Mouse (Mus musculus) adrenal gland, postnatal 14 days (tissue): ENCODE measurements around the gene Bzw1. TPM values are rescaled to one million over a fixed set of nuclear protein-coding genes. Genes with fewer than 3 reads are reported as not detected.

Experiments used
- total RNA-seq: library from RNA; stranded (reverse); gene quantifications from 2 replicates; pipeline ENCODE4 v1.2.3, GENCODE M21; 2021

Gene Bzw1
- total RNA-seq, 1 experiment from 2014 or later, result 184 TPM

Other genes starting within 250 kb of the Bzw1 start
- 0.07 and 0.08 TPM in 2 replicates for gene Aox4, start 182.5 kb upstream of the Bzw1 start, total RNA-seq
- gene Aox2, start 114.6 kb upstream of the Bzw1 start, total RNA-seq, result 0.23 and 0.26 TPM in 2 replicates
- 167 and 176 TPM in 2 replicates for gene Clk1, start 31.2 kb downstream of the Bzw1 start, total RNA-seq
- gene Nif3l1, start 52.3 kb downstream of the Bzw1 start, total RNA-seq, result 17.6 and 18.8 TPM in 2 replicates
- gene Ppil3, start 52.6 kb downstream of the Bzw1 start, total RNA-seq, result 26.5 and 35.0 TPM in 2 replicates
- gene Orc2, start 112.2 kb downstream of the Bzw1 start, total RNA-seq, result 20.5 and 24.9 TPM in 2 replicates
- 51.3 and 53.5 TPM in 2 replicates for gene Fam126b, start 193.4 kb downstream of the Bzw1 start, total RNA-seq
- 224 and 254 TPM in 2 replicates for gene Ndufb3, start 193.5 kb downstream of the Bzw1 start, total RNA-seq